Mouse (Mus musculus): ENCODE results near the gene Tiparp.
A peak's percentile ranks its signal among the peaks of the same experiment; 100 is the strongest.

Tiparp gene

GRCm38 (mm10) chr3:65529471-65530215 lies 1.4 kb downstream of the Tiparp start:
- DNase-seq = no peak

DNA sequence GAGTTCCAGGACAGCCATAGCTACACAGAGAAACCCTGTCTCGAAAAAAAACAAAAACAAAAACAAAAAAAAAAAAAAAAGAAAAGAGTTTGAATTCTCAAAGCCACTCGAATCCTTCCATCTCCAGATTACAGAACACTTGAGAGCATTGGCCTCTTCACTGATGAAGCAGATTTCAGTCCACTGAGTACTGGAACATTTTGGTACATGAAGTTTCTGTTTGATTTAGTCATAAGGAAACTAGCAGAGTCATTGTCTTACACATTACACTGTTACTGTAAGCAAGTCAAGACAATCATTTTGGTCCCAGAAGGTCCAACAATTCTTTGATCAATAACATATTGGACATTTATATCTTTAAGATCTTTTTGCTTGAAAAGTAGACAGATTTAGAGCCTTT lies 4.8 kb downstream of the Tiparp start:
- DNase-seq = no peak

DNA sequence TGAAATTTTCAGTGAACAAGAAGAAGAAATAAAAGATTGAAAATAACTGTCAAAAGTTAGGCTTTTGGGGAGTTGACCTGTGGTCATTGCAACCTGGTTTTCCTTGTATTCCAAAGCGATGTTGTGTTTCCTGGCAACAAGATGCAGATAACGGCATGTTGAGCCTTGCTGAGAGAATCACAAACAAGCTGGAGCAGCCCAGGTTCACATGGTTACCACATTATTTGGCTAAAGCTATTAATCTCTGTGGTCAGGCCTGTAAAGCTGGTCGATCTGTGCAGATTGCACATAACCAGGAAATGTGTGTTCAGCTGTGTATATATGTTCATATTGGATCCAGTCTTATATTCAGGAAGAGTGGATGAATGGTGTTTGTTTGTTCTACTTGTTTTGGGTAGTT lies 5.4 kb downstream of the Tiparp start:
- DNase-seq = no peak

GRCm38 (mm10) chr3:65534488-65534887 lies 6.3 kb downstream of the Tiparp start:
- DNase-seq = no peak

- DNase-seq = no peak
Measured at GRCm38 (mm10) chr3:65535087-65535761, 7.0 kb downstream of the Tiparp start.

GRCm38 (mm10) chr3:65537288-65537687 lies 9.1 kb downstream of the Tiparp start:
- DNase-seq = peak; percentile 23

DNA sequence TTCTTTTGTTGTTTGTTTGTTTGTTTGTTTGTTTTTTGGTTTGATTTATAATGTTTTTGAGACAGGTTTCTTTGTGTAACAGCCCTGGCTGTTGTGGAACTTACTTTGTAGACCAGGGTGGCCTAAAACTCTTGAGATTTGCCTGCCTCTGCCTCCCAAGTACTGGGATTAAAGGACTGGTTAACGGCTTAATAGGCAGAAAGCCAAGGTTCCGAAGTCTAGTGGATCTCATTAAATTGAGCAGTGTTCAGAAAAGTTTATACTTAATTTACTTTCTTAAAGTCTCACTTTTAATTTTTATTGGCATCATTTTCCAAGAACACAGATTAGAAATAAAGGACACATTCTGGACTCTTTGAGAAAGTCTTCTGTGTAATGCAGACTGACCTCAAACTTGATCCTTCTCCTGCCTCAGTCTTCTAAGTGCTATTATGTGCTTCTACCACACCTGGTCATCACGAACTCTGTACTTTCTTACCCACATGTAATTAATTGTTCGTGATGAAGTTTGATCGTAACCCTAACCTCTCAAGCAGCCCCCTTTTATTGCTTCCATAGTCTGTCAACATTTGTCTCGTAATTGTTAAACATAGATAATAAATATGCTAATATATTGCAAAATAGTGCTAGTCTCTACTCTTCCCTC lies 12.8 kb downstream of the Tiparp start:
- no peak for DNase-seq

DNA sequence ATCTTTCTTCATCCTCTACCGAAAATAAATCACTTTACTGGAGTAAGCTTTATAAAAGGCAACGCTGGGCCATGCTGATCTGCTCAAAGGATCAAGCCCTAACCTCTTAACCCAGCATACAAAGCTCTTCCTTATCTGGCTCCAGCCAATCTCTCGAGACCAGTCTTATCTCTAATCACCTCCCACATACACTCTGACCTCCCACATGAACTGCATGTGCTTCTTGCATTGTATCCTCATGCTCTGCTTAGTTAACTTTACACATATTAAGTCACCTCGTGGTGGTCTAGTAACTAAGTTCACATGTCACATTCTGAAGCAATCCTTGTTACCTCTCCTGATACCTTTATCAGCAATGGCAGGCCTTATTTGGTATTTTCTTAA lies 13.3 kb downstream of the Tiparp start:
- no peak for DNase-seq

GRCm38 (mm10) chr3:65549785-65550184 lies 21.6 kb downstream of the Tiparp start:
- DNase-seq = no peak

DNA sequence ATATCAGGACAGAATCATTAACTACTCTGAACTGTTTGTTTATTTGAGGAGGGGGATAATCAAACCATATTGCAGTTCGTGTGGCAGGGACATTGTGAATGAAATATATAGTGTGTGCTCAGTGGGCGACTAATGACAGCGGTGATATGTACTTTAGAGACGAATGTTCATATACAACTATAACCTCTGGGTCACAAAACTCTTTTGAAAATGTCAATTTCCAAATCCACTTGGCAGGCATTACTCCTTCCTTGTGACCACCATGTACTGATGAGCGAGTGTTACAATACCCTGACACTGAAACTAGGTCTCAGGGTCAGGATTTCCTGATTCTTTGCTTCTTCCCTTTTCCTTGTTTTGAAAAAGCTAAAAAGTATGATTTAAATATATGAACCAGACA lies 22.9 kb downstream of the Tiparp start:
- no peak for DNase-seq

DNA sequence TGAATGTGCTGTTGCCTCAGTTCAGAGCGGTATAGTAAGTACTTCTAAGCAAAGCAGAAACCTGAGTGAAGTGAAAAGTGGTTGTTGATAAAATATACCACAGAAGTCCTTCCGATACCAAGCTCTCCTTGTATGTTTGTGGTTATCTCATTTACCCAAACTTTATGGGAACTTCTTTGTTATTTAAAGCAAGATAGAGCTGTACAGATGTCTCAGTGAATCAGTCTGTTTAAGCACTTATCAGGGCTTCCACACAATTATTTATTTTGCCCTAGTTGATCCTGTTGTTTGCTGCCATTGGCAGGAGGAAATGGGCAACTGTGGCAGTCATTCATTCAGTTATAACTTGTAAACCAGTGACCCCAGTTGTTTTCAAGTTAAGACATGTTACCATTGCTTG lies 26.4 kb downstream of the Tiparp start:
- no peak for DNase-seq

- no peak for DNase-seq
Measured at GRCm38 (mm10) chr3:65558679-65559078, 30.5 kb downstream of the Tiparp start.

GRCm38 (mm10) chr3:65562212-65562611 lies 34.0 kb downstream of the Tiparp start:
- no peak for DNase-seq

DNA sequence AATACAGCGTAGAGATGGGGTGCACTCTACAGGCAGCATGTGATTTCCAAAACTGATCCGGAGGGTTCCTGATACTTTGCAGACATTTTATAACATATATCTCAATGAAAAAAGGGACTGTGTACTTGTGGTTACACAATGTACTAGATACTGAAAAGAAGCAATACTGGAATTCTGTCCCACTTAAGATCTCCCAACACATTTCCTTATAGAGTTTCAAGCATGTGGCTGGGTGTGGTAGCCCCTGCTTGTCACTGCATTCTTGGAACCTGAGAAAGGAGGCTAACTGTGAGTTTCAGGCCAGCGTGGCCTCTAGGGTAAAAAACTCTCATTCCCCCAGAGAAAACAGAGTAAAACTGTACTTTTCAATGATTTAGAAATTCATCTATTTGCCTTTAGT lies 34.5 kb downstream of the Tiparp start:
- DNase-seq = no peak

- no peak for DNase-seq
Measured at GRCm38 (mm10) chr3:65563926-65564624, 35.9 kb downstream of the Tiparp start.

- DNase-seq = no peak
Measured at GRCm38 (mm10) chr3:65565632-65566300, 37.6 kb downstream of the Tiparp start.

DNA sequence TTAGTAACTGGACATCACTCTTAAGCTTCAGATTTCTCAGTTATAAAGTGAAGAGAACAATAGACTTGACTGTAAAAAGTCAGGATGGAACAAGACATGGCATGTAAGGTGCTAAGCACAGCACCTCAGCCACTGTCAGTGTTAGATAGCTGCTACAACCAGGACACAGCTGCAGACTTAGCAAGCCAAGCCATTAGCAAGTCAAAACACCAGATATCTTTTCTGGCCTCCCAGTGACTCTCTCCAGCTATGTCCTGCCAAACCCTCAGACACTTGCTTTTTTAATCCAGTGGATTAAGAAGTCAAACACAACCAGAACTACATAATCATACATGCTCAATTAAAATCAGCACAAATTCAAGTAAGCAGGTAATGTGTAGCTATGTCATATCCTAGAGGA lies 41.7 kb downstream of the Tiparp start:
- DNase-seq = no peak

- no peak for DNase-seq
Measured at GRCm38 (mm10) chr3:65573516-65573915, 45.3 kb downstream of the Tiparp start.

- DNase-seq = no peak
Measured at GRCm38 (mm10) chr3:65577602-65578001, 49.4 kb downstream of the Tiparp start.

DNA sequence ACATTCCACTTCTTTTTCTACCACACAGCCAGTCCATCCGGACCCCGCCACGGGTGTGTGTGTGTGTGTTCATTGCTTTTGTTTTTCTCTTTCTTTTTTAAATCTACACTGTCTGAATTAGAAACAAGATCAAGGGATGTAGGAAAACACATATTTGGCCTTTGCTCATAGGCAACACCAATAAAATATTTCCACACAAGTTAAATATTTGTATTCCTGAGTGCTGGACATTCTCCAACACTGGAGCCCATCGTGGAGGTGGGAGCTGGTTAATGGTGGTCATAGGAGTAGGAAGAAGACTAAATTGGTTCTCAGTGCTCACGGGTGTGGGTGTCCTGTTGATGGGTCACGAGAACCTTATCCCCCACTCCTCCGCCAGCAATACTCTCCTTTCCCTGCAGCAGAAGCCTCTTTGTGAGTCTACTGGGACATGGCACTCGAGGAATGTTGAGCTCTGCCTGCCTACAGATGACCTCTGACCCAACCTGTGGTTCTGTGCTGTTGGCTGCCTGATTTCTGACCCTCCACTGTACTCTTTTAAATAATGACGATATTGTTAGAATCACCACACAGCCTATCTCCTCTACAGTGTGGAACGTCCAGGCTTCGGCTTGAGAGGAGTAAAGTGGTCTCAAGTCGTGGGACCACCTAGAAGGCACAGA lies 51.2 kb downstream of the Tiparp start:
- no peak for DNase-seq

- DNase-seq = no peak
Measured at GRCm38 (mm10) chr3:65581596-65581995, 53.4 kb downstream of the Tiparp start.

- DNase-seq = no peak
Measured at GRCm38 (mm10) chr3:65584329-65584728, 56.1 kb downstream of the Tiparp start.

Data from thymus, postnatal 4 days (tissue).